Mouse (Mus musculus) embryo, embryonic 10.5 days (tissue): ENCODE results near the gene Tsc22d2.

Experiments used
- DNase-seq: peaks from one replicate; pipeline ENCODE4 v3.0.0-alpha.2; 2015; ENCODE audit warnings: low spot score

Gene Tsc22d2

DNA sequence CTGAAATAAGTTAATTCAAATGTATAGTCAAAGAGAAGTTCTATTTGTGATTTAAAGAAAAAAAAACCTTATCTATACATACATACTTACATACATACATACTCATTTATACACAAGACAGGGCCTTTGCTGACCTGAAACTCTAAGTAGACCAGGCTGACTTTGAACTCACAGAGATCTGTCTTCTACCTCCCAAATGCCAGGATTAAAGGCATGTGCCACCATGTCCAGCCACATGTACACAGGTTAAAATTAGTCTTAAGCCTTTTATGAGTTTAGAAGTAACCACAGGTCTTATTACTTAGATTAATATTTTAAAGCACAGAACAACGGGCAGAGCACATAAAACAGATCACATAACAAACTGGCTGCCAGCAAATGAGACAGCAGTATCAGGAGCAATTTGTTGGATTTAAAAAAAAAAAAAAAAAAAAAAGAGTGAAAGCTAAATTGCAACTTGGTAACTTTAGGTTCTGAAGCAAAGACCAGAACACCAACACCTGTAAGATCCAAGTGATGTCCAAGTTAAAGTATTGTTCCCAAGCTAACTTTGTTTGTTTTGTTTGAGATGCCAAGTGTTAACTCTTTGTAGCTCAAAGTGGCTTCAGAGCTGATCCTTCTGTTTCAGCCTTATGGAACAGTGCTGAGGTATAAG, 101.6 kb downstream of the Tsc22d2 start:
- no peak for DNase-seq
